Mouse (Mus musculus): Measurements from ENCODE around the gene Arhgap32. TPM values are rescaled to one million over a fixed set of nuclear protein-coding genes. Genes with fewer than 3 reads are reported as not detected.

Gene Arhgap32
- total and polyA plus RNA-seq, 3 experiments, result 0.06 to 0.15 TPM; not detected in 1

- H3K4me3 ChIP-seq (ENCODE audit: control insufficient read depth in 1 of 2, insufficient read depth in 1 of 2, low read depth in 2 of 2, low read length in 2 of 2), result no peak overlapping the region
- H3K9ac ChIP-seq (ENCODE audit: control insufficient read depth, low read depth, low read length, poor library complexity, severe bottlenecking), result no peak overlapping the region
- no peaks in the 10 kb centered on the region; a peak in 1 of 4 replicates for H3K27me3 ChIP-seq (ENCODE audit: control insufficient read depth in 1 of 2, insufficient read depth in 2 of 2, low read length in 2 of 2)
- DNase-seq (ENCODE audit: low read depth, low spot score), result no peak
- no peaks in the 10 kb centered on the region for H3K9me3 ChIP-seq (replicated peaks; ENCODE audit: insufficient read depth, low read length)
- H3K36me3 ChIP-seq (ENCODE audit: control insufficient read depth in 1 of 2, insufficient read depth in 2 of 2, low read length in 2 of 2), result peaks cover 0 to 4% of the 10 kb centered on the region in 2 experiments; a peak in 1 of 4 replicates
- H3K79me2 ChIP-seq (ENCODE audit: control insufficient read depth, insufficient read depth, low read length, poor library complexity), result no peaks in the 10 kb centered on the region; the same call in 1 of the 2 replicates
- H3K4me1 ChIP-seq (ENCODE audit: control insufficient read depth in 1 of 2, insufficient read depth in 2 of 2, low read length in 2 of 2), result peaks cover 6% of the 10 kb centered on the region in 2 experiments
- H3K27ac ChIP-seq (ENCODE audit: control insufficient read depth, low read depth, low read length), result no peak overlapping the region
- TF ChIP-seq ZKSCAN1 (IDR thresholded peaks at IDR 0.05; ENCODE audit: low read depth, low read length) (no peak), MYB (IDR thresholded peaks at IDR 0.05; ENCODE audit: low read depth, low read length) (no peak), MYC (IDR thresholded peaks at IDR 0.05; ENCODE audit: low read depth, low read length) (no peak), GATA1 (IDR thresholded peaks at IDR 0.05; ENCODE audit: low read depth, low read length) (no peak), ZC3H11A (IDR thresholded peaks at IDR 0.05; ENCODE audit: low read depth, low read length) (no peak), MXI1 (IDR thresholded peaks at IDR 0.05; ENCODE audit: low read depth, low read length) (no peak), POLR2AphosphoS5 (IDR thresholded peaks at IDR 0.05; ENCODE audit: borderline replicate concordance, low read depth, low read length) (no peak), NELFE (IDR thresholded peaks at IDR 0.05; ENCODE audit: low read depth, low read length) (no peak), E2F4 (IDR thresholded peaks at IDR 0.05; ENCODE audit: borderline replicate concordance, low read depth, low read length) (no peak), TBP (IDR thresholded peaks at IDR 0.05; ENCODE audit: low read depth, low read length) (no peak), ZNF384 (IDR thresholded peaks at IDR 0.05; ENCODE audit: low read depth, low read length) (no peak), MEF2A (IDR thresholded peaks at IDR 0.05; ENCODE audit: extremely low read depth, insufficient replicate concordance, low read depth, low read length, poor library complexity, severe bottlenecking) (no peak), MAZ (IDR thresholded peaks at IDR 0.05; ENCODE audit: low read depth, low read length) (no peak), USF1 (IDR thresholded peaks at IDR 0.05; ENCODE audit: low read depth, low read length) (no peak), ELF1 (IDR thresholded peaks at IDR 0.05; ENCODE audit: low read depth, low read length) (no peak), TCF12 (IDR thresholded peaks at IDR 0.05; ENCODE audit: low read depth, low read length) (no peak), KAT2A (conservative IDR thresholded peaks at IDR 0.05; ENCODE audit: low read depth, low read length) (no peak), SMC3 (IDR thresholded peaks at IDR 0.05; ENCODE audit: low read depth, low read length) (no peak), RCOR1 (IDR thresholded peaks at IDR 0.05; ENCODE audit: low read depth, low read length) (no peak), USF2 (IDR thresholded peaks at IDR 0.05; ENCODE audit: borderline replicate concordance in 1 of 2, insufficient read depth in 1 of 2, low read depth in 1 of 2, low read length in 2 of 2) (no peak)
Observed at GRCm38 (mm10) chr9:32253721-32254120, 137.8 kb downstream of the Arhgap32 start.

- no peak for DNase-seq (ENCODE audit: low read depth, low spot score)
- no peaks in the 10 kb centered on the region for H3K36me3 ChIP-seq (ENCODE audit: control insufficient read depth in 1 of 2, insufficient read depth in 2 of 2, low read length in 2 of 2)
- no peak overlapping the region for H3K27ac ChIP-seq (ENCODE audit: control insufficient read depth, low read depth, low read length)
- H3K9ac ChIP-seq (ENCODE audit: control insufficient read depth, low read depth, low read length, poor library complexity, severe bottlenecking), result no peak overlapping the region
- no peaks in the 10 kb centered on the region for H3K4me1 ChIP-seq (ENCODE audit: control insufficient read depth in 1 of 2, insufficient read depth in 2 of 2, low read length in 2 of 2)
- TF ChIP-seq GATA1 (IDR thresholded peaks at IDR 0.05; ENCODE audit: low read depth, low read length), result no peak
- H3K27me3 ChIP-seq (ENCODE audit: control insufficient read depth in 1 of 2, insufficient read depth in 2 of 2, low read length in 2 of 2), result no peaks in the 10 kb centered on the region; a peak in 1 of 4 replicates
- H3K79me2 ChIP-seq (ENCODE audit: control insufficient read depth, insufficient read depth, low read length, poor library complexity), result no peaks in the 10 kb centered on the region
- no peaks in the 10 kb centered on the region for H3K9me3 ChIP-seq (replicated peaks; ENCODE audit: insufficient read depth, low read length)
- no peak overlapping the region for H3K4me3 ChIP-seq (ENCODE audit: control insufficient read depth in 1 of 2, insufficient read depth in 1 of 2, low read depth in 2 of 2, low read length in 2 of 2)
Observed at GRCm38 (mm10) chr9:32257365-32257764, 141.4 kb downstream of the Arhgap32 start.
